In genomic region chr19:57325748-57326300, GRCm38 (mm10) we compare ENCODE assay signal across 9 mouse cellular contexts. TPM values are rescaled to one million over a fixed set of nuclear protein-coding genes. Genes with fewer than 3 reads are reported as not detected.
DNase-seq lines count a peak whose midpoint lies in the region; ATAC-seq and TF ChIP-seq lines count a peak whose summit lies in the region.
"Had no signal": no experiment of that assay in that cellular context is flagged by ENCODE, and none has a peak within 500 bp of the region (broad histone marks: within the 10 kb centered on the region; RNA-seq: fewer than 3 reads in every experiment).

No protein-coding gene starts in this region.

- no peak overlapping the region for H3K4me2 ChIP-seq in kidney, embryonic 15.5 days
- H3K4me2 ChIP-seq in midbrain, postnatal 0 days (ENCODE audit: low read depth, low read length, poor library complexity, severe bottlenecking): no peak overlapping the region
- H3K4me2 ChIP-seq: embryonic facial prominence, embryonic 15.5 days had no signal

- POLR2A ChIA-PET in Patski (lab: Charles Lee): no interaction called here

- H3K4me1 ChIP-seq in kidney, embryonic 15.5 days: no peaks in the 10 kb centered on the region
- no peaks in the 10 kb centered on the region for H3K4me1 ChIP-seq in midbrain, postnatal 0 days (ENCODE audit: insufficient read depth, low read length)
- H3K4me1 ChIP-seq: embryonic facial prominence, embryonic 15.5 days had no signal

- H3K9ac ChIP-seq in kidney, embryonic 15.5 days: no peak overlapping the region
- no peak overlapping the region for H3K9ac ChIP-seq in midbrain, postnatal 0 days (replicated peaks; ENCODE audit: low read length, poor library complexity, severe bottlenecking)
- H3K9ac ChIP-seq: embryonic facial prominence, embryonic 15.5 days had no signal

- in situ Hi-C loops in Patski (cut with MboI; ENCODE audit: low pct_unique_long_range_greater_than_20kb): loop anchor here (5.0 kb wide), 1 partner anchor 264 kb away; no protein-coding TSS in a partner anchor

- no peak overlapping the region for H3K4me3 ChIP-seq in kidney, embryonic 15.5 days (replicated peaks)
- no peak overlapping the region for H3K4me3 ChIP-seq in midbrain, postnatal 0 days (ENCODE audit: low read depth, low read length)
- H3K4me3 ChIP-seq: embryonic facial prominence, embryonic 15.5 days had no signal

- H3K27me3 ChIP-seq in kidney, embryonic 15.5 days: no peaks in the 10 kb centered on the region
- no peaks in the 10 kb centered on the region for H3K27me3 ChIP-seq in Patski
- no peaks in the 10 kb centered on the region for H3K27me3 ChIP-seq in midbrain, postnatal 0 days (ENCODE audit: insufficient read depth, low read length)
- H3K27me3 ChIP-seq: embryonic facial prominence, embryonic 15.5 days had no signal

- peak; percentile 76 for DNase-seq in kidney, adult 18-20 months
- DNase-seq in Patski (ENCODE audit: low read depth, low spot score): no peak
- DNase-seq in cerebellum, adult 9-10 months: peak; percentile 86
- DNase-seq in gastrocnemius, postnatal 25 days: peak; percentile 14
- peak; percentile 51 to 93 for DNase-seq in layer of hippocampus, postnatal 25 days (ENCODE audit: extremely low spot score in 1 of 2, low spot score in 1 of 2)
- DNase-seq in midbrain, postnatal 0 days (ENCODE audit: low spot score): peak; percentile 77
- DNase-seq in testis, postnatal 10 days (ENCODE audit: low spot score): peak; percentile 87

- no peak for ATAC-seq in kidney, embryonic 15.5 days (replicated peaks; ENCODE audit: low FRiP score)
- no peak for ATAC-seq in Patski
- no peak for ATAC-seq in midbrain, postnatal 0 days (ENCODE audit: low FRiP score)

- no peaks in the 10 kb centered on the region for H3K9me3 ChIP-seq in kidney, embryonic 15.5 days (replicated peaks)
- H3K9me3 ChIP-seq in midbrain, postnatal 0 days (ENCODE audit: low read length): no peaks in the 10 kb centered on the region
- H3K9me3 ChIP-seq: embryonic facial prominence, embryonic 15.5 days had no signal

- 32% methylated on average over 7 of the region's 7 CpGs for WGBS in kidney, embryonic 15.5 days
- 35% methylated on average over 7 of the region's 7 CpGs for WGBS in midbrain, postnatal 0 days

- H3K27ac ChIP-seq in kidney, embryonic 15.5 days: no peak overlapping the region
- H3K27ac ChIP-seq in midbrain, postnatal 0 days (ENCODE audit: low read depth, low read length): no peak overlapping the region
- H3K27ac ChIP-seq: embryonic facial prominence, embryonic 15.5 days had no signal

- CTCF ChIA-PET in Patski (lab: Charles Lee): interaction anchor here (0.8 to 5.9 kb wide), 7 partner anchors 9 to 259 kb away, joined by 3 to 84 read pairs (median 4); no protein-coding TSS in a partner anchor

- H3K36me3 ChIP-seq in kidney, embryonic 15.5 days: no peaks in the 10 kb centered on the region
- no peaks in the 10 kb centered on the region for H3K36me3 ChIP-seq in midbrain, postnatal 0 days (ENCODE audit: insufficient read depth, low read length)
- H3K36me3 ChIP-seq: embryonic facial prominence, embryonic 15.5 days had no signal

- peak; percentile 81 for TF ChIP-seq CTCF in Patski (IDR thresholded peaks at IDR 0.05)
- peak; percentile 79 for TF ChIP-seq CTCF in midbrain, postnatal 0 days (IDR thresholded peaks at IDR 0.05)

RNA-seq across cellular contexts. Expression of gene Ablim1, which starts 11.1 kb away (rescaled TPM):
- 35.2 and 35.8 TPM in 2 replicates for polyA plus RNA-seq in kidney, embryonic 15.5 days (2015; fragmentation: Nextera tagmentation; extraction: Ambion mirVana)
- polyA plus RNA-seq in Patski (2021): 105 TPM
- 10 to 100 TPM; 37.6 to 41.4 TPM for total RNA-seq in gastrocnemius, postnatal 25 days (2021)
- total RNA-seq in layer of hippocampus, postnatal 25 days (2021): 10 to 100 TPM; 66.9 to 79.0 TPM
- total RNA-seq in midbrain, postnatal 0 days (2014; rRNA removed): 81.2 and 104 TPM in 2 replicates
- polyA plus RNA-seq in midbrain, postnatal 0 days (2015; fragmentation: Nextera tagmentation; extraction: Ambion mirVana): 50.7 and 53.2 TPM in 2 replicates

RNA-seq across cellular contexts. Expression of gene Fam160b1, which starts 34.7 kb away (rescaled TPM):
- polyA plus RNA-seq in kidney, embryonic 15.5 days (2015; fragmentation: Nextera tagmentation; extraction: Ambion mirVana): 12.6 and 14.1 TPM in 2 replicates
- 21.5 TPM for polyA plus RNA-seq in Patski (2021)
- total RNA-seq in gastrocnemius, postnatal 25 days (2021): 1 to 10 TPM; 8.2 to 9.0 TPM
- total RNA-seq in layer of hippocampus, postnatal 25 days (2021): 10 to 100 TPM; 21.1 to 21.7 TPM
- total RNA-seq in midbrain, postnatal 0 days (2014; rRNA removed): 19.9 and 22.4 TPM in 2 replicates
- 10.7 and 11.0 TPM in 2 replicates for polyA plus RNA-seq in midbrain, postnatal 0 days (2015; fragmentation: Nextera tagmentation; extraction: Ambion mirVana)
